Mouse (Mus musculus) ES-E14 (cell line): ENCODE results near the gene Nme2. TPM values are rescaled to one million over a fixed set of nuclear protein-coding genes. Genes with fewer than 3 reads are reported as not detected.

Source experiments
- DNase-seq: peaks from one replicate; pipeline ENCODE4 v3.0.0-alpha.2; 2013; ENCODE audit warnings: low read depth, low spot score
- H3K27ac ChIP-seq: 2 replicates; pipeline ENCODE4 v1.5.1; 2012; ENCODE audit warnings: low read depth, mild to moderate bottlenecking, low read length, moderate library complexity, mixed read lengths; ENCODE audit not compliant: poor library complexity, insufficient read depth, severe bottlenecking
- H3K36me3 ChIP-seq: 2 replicates; pipeline ENCODE4 v1.6.1; 2012; ENCODE audit warnings: mild to moderate bottlenecking, low read length, moderate library complexity, mixed read lengths; ENCODE audit not compliant: control insufficient read depth, poor library complexity, insufficient read depth, severe bottlenecking
- H3K4me1 ChIP-seq, 2 experiments: fragments of 150-350 bp in 1 of 2; sonication (generic) in 1 of 2; 2 replicates each; pipeline ENCODE4 v1.6.1; 2012; ENCODE audit warnings: low read length in 2 of 2, mild to moderate bottlenecking in 1 of 2, mixed read lengths in 1 of 2; ENCODE audit not compliant: control insufficient read depth in 2 of 2, insufficient read depth in 2 of 2, poor library complexity in 1 of 2
- H3K4me3 ChIP-seq, 2 experiments: fragments of 150-350 bp in 1 of 2; sonication (generic) in 1 of 2; 2 replicates each; pipeline ENCODE4 v1.5.1; 2012; ENCODE audit warnings: low read length in 2 of 2, low read depth in 1 of 2, mild to moderate bottlenecking in 1 of 2, mixed read lengths in 1 of 2; ENCODE audit not compliant: insufficient read depth in 1 of 2, poor library complexity in 1 of 2, severe bottlenecking in 1 of 2
- H3K9ac ChIP-seq: 2 replicates; pipeline ENCODE4 v1.6.1; 2012; ENCODE audit warnings: low read depth, mild to moderate bottlenecking, low read length, mixed read lengths; ENCODE audit not compliant: poor library complexity, insufficient read depth, severe bottlenecking
- H3K9me3 ChIP-seq: fragments of 150-350 bp; sonication (generic); 2 replicates; pipeline ENCODE4 v1.6.1; 2012; ENCODE audit warnings: low read depth, mild to moderate bottlenecking, low read length; ENCODE audit not compliant: control insufficient read depth, insufficient read depth
- CHD2 ChIP-seq: IDR thresholded peaks from 2 replicates; pipeline ENCODE4 v1.6.1; 2014; ENCODE audit warnings: mild to moderate bottlenecking, low read depth, low read length, inconsistent platforms
- HCFC1 ChIP-seq: IDR thresholded peaks from 2 replicates; pipeline ENCODE4 v1.6.1; 2012; ENCODE audit warnings: low read length, inconsistent platforms, borderline replicate concordance; ENCODE audit not compliant: insufficient read depth
- MAFK ChIP-seq: IDR thresholded peaks from 2 replicates; pipeline ENCODE4 v1.6.1; 2014; ENCODE audit warnings: mild to moderate bottlenecking, low read depth, low read length, inconsistent platforms; ENCODE audit not compliant: insufficient read depth
- ZC3H11A ChIP-seq: IDR thresholded peaks from 2 replicates; pipeline ENCODE4 v1.6.1; 2012; ENCODE audit warnings: low read depth, mild to moderate bottlenecking, inconsistent platforms, low read length, borderline replicate concordance
- ZNF384 ChIP-seq: IDR thresholded peaks from 2 replicates; pipeline ENCODE4 v1.6.1; 2012; ENCODE audit warnings: low read depth, low read length, inconsistent platforms
- in situ Hi-C, 2 experiments: fragments of 600-800 bp; cut with MboI; formaldehyde crosslinking; loops; one replicate each; pipeline ENCODE4 v1.15.1; 2025; ENCODE audit warnings: low sequenced_read_pairs in 2 of 2, inconsistent platforms in 1 of 2; ENCODE audit not compliant: unreplicated experiment in 2 of 2
- total RNA-seq: library from RNA; depleted of rRNA; stranded (reverse); fragments of 300-350 nt; gene quantifications from 2 replicates; pipeline ENCODE4 v1.2.3, GENCODE M21; 2012; rRNA removed

Gene Nme2
- total RNA-seq, 1 experiment: 1,053 TPM

- in situ Hi-C loops: no loop called here
- Histone ChIP-seq H3K9me3 (no peaks in the 10 kb centered on the region), H3K27ac (no peak overlapping the region), H3K4me3 (no peak overlapping the region), H3K4me1 (no peaks in the 10 kb centered on the region), H3K36me3 (peaks cover 16% of the 10 kb centered on the region), H3K9ac (no peak overlapping the region)
- no peak for DNase-seq
- TF ChIP-seq ZC3H11A: no peak
- no peak for TF ChIP-seq ZNF384
- no peak for TF ChIP-seq CHD2
- TF ChIP-seq MAFK: no peak
- no peak for TF ChIP-seq HCFC1
These were observed 44.5 kb downstream of the Nme2 start for GRCm38 (mm10) chr11:93911603-93912002.

- Histone ChIP-seq H3K9ac (no peak overlapping the region), H3K4me3 (no peak overlapping the region), H3K9me3 (no peaks in the 10 kb centered on the region), H3K27ac (no peak overlapping the region), H3K4me1 (no peaks in the 10 kb centered on the region), H3K36me3 (peaks cover 23% of the 10 kb centered on the region)
- in situ Hi-C loops: no loop called here
- DNase-seq: no peak
- TF ChIP-seq HCFC1 (no peak), CHD2 (no peak), ZNF384 (no peak)
These were observed 47.2 kb downstream of the Nme2 start for GRCm38 (mm10) chr11:93908829-93909228.

DNA sequence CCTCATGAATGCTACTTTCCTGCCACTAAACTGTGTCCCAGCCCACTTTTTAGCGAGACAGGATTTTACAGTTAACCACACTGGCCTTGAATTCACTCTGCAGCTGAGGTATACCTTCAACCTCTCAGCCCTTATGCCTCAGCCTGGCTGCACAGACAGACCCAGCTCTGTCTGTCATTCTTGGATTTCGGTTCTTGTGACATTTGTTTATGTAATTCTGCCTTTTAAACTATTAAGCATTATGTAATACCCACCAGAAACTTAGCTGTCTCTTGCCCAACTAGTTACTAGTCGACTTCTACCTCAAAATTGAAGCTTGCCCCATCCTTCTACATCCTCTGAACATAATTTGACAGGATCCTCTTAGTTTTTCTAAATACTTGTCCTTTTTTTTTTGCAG, 48.2 kb downstream of the Nme2 start:
- Histone ChIP-seq H3K4me3 (no peak overlapping the region), H3K27ac (no peak overlapping the region), H3K9ac (no peak overlapping the region), H3K4me1 (no peaks in the 10 kb centered on the region), H3K36me3 (peaks cover 21% of the 10 kb centered on the region), H3K9me3 (no peaks in the 10 kb centered on the region)
- TF ChIP-seq ZC3H11A (no peak), CHD2 (no peak), ZNF384 (no peak), MAFK (no peak), HCFC1 (no peak)
- in situ Hi-C loops: no loop called here
- no peak for DNase-seq

DNA sequence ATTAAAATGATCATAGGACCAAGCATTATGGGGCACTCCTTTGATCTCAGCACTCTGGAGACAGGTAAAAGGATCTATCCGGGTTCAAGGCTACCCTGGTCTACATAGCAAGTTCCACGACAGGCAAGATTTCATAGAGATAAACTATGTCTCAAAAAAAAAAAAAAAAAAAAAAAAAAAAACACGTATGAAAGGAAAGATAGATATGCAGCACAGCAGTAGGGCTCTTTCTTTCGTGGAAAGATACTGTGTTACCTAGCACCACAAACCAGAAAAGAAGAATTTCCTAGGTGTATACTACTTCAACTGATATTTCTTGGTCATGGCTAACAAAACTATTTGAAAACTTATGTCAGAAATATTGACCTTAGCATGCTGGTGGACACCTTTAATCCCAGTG, 49.2 kb downstream of the Nme2 start:
- no peak overlapping the region for H3K27ac ChIP-seq
- TF ChIP-seq CHD2: no peak
- TF ChIP-seq HCFC1: no peak
- TF ChIP-seq ZC3H11A: no peak
- no peak for TF ChIP-seq ZNF384
- TF ChIP-seq MAFK: no peak
- no peaks in the 10 kb centered on the region for H3K9me3 ChIP-seq
- H3K36me3 ChIP-seq: peaks cover 21% of the 10 kb centered on the region
- in situ Hi-C loops: no loop called here
- no peak for DNase-seq
- no peaks in the 10 kb centered on the region for H3K4me1 ChIP-seq
- no peak overlapping the region for H3K4me3 ChIP-seq
- no peak overlapping the region for H3K9ac ChIP-seq

Other genes with a start within 250 kb of the Nme2 start
- 30.0 and 48.2 TPM in 2 replicates for gene Utp18, start 70.5 kb downstream of the Nme2 start, total RNA-seq
- gene Mbtd1, start 70.4 kb downstream of the Nme2 start, total RNA-seq: 68.0 and 69.5 TPM in 2 replicates
- 342 and 419 TPM in 2 replicates for gene Gm20390, start 12.0 kb upstream of the Nme2 start, total RNA-seq
- 141 and 163 TPM in 2 replicates for gene Nme1, start 12.3 kb upstream of the Nme2 start, total RNA-seq
- gene Spag9, start 39.8 kb upstream of the Nme2 start, total RNA-seq: 16.5 and 20.9 TPM in 2 replicates